Mouse (Mus musculus) urinary bladder, postnatal 14 days (tissue): ENCODE results near the gene Rcan1.

Experiments used
- DNase-seq: peaks from one replicate; pipeline ENCODE4 v3.0.0; 2021; ENCODE audit warnings: low spot score

Gene Rcan1

GRCm38 (mm10) chr16:92399490-92400458 lies 70.9 kb downstream of the Rcan1 start:
- DNase-seq: peak; percentile 87

GRCm38 (mm10) chr16:92398574-92399118 lies 72.0 kb downstream of the Rcan1 start:
- no peak for DNase-seq

- peak; percentile 45 for DNase-seq
Measured at GRCm38 (mm10) chr16:92397745-92398573, 72.7 kb downstream of the Rcan1 start.

GRCm38 (mm10) chr16:92393732-92394131 lies 76.9 kb downstream of the Rcan1 start:
- no peak for DNase-seq

GRCm38 (mm10) chr16:92387692-92388091 lies 83.0 kb downstream of the Rcan1 start:
- DNase-seq: no peak

- DNase-seq: peak; percentile 76
Measured at GRCm38 (mm10) chr16:92385062-92385461, 85.6 kb downstream of the Rcan1 start.

GRCm38 (mm10) chr16:92383412-92383811 lies 87.3 kb downstream of the Rcan1 start:
- DNase-seq: no peak

- no peak for DNase-seq
Measured at GRCm38 (mm10) chr16:92382508-92382907, 88.2 kb downstream of the Rcan1 start.

GRCm38 (mm10) chr16:92381092-92381491 lies 89.6 kb downstream of the Rcan1 start:
- DNase-seq: no peak

- DNase-seq: no peak
Measured at GRCm38 (mm10) chr16:92376976-92377375, 93.7 kb downstream of the Rcan1 start.

- no peak for DNase-seq
Measured at GRCm38 (mm10) chr16:92371623-92372022, 99.0 kb downstream of the Rcan1 start.

GRCm38 (mm10) chr16:92369260-92369659 lies 101.4 kb downstream of the Rcan1 start:
- peak; percentile 63 for DNase-seq

GRCm38 (mm10) chr16:92365477-92365876 lies 105.2 kb downstream of the Rcan1 start:
- no peak for DNase-seq

- no peak for DNase-seq
Measured at GRCm38 (mm10) chr16:92360711-92361110, 110.0 kb downstream of the Rcan1 start.

GRCm38 (mm10) chr16:92359229-92359628 lies 111.4 kb downstream of the Rcan1 start, which contains the start of gene Kcne1:
Kcne1 (minus strand) TSS chr16:92359468.
- DNase-seq: peak; percentile 66

- no peak for DNase-seq
Measured at GRCm38 (mm10) chr16:92358734-92359133, 111.9 kb downstream of the Rcan1 start.

- no peak for DNase-seq
Measured at GRCm38 (mm10) chr16:92357566-92357965, 113.1 kb downstream of the Rcan1 start.

GRCm38 (mm10) chr16:92357023-92357422 lies 113.6 kb downstream of the Rcan1 start:
- DNase-seq: no peak

- DNase-seq: no peak
Measured at GRCm38 (mm10) chr16:92355982-92356381, 114.7 kb downstream of the Rcan1 start.

- no peak for DNase-seq
Measured at GRCm38 (mm10) chr16:92355366-92355765, 115.3 kb downstream of the Rcan1 start.

- no peak for DNase-seq
Measured at GRCm38 (mm10) chr16:92353897-92354296, 116.8 kb downstream of the Rcan1 start.

GRCm38 (mm10) chr16:92353295-92353694 lies 117.4 kb downstream of the Rcan1 start:
- no peak for DNase-seq
